Mouse (Mus musculus) inflammation-experienced regulatory T-cells, adult 6 months (primary cell): ENCODE results near the gene Tmem210. TPM values are rescaled to one million over a fixed set of nuclear protein-coding genes. Genes with fewer than 3 reads are reported as not detected.

Experiments
- ATAC-seq: one replicate; pipeline ENCODE4 v1.8.0; 2017
- polyA plus RNA-seq, 3 experiments: library from polyadenylated mRNA; unstranded; fragments of 100-300 nt; shearing (Covaris generic); gene quantifications; one replicate each; pipeline ENCODE4 v1.2.1; 2017

Gene Tmem210
- polyA plus RNA-seq, 3 experiments from 2014 or later = not detected

DNA sequence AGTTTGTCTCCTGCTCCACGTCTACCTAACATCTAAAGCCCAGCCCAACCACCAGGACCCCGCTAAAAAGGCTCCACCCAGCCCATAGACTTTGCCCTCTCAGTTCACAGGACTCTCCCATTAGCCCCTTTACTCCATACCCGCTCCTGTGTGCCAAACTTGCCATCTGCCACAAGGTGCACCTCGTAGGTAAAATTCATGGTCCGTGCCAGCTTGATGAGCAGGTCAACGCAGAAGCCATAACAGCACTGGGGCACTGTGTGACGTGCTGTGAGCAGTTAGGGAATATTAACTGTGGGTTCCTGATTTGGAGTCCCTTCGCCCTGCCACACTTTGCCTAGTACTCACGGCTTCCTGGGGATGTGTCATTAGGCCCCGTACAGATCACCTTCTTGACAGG is 10.1 kb downstream of the Tmem210 start:
- no peak for ATAC-seq

DNA sequence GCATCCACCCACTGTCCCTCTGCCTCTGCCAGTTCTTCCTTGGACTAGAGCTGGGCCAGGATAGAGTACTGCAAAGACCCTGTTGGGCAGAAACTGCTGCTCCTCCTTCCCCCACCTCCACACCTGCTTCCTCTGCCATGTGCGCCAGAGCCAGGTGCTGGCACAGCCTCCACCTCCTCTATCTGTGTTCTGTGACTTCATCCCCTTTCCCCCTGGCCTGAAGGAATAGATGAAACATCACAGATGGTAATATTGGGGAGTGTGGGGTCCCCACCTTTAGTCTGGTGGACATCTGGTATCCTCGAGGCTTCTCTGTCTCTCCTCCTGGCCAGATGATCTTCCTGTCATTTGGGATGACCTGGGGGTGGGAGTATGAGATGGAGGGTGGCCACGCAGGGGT is 15.5 kb downstream of the Tmem210 start:
- no peak for ATAC-seq

DNA sequence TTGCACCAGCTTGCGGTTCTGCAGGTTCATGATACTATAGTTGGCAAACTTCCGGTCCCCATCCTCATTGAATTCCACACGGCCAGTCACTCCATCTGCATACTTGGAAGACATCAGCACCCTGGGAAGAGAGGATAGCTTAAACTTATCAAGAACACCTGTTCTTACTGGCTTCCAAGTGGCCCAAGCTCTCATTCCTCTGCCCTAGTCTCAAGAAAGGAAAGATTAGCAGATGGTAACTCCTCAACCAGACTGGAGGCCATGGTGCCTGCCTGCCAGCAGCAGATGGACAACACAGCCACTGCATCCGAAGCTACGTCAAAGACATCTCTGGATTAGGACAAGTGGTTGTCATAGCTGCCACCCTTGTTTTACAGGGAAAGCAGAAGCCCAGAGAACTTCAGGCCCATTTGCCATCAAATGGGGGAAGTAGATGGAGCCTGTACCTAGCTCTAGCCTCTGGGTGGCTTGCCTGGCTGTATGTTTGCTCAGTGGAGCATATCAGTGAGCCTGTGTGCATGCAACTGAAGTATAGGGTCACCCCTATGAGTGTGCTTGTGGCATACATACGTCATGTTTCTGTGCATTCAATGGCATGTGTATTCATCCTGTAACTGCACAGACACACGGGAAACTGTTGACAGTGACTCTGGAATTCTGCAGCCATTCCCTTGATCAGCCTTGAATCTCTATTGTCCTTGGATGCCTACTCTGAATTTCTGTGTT is 16.1 kb downstream of the Tmem210 start:
- no peak for ATAC-seq

DNA sequence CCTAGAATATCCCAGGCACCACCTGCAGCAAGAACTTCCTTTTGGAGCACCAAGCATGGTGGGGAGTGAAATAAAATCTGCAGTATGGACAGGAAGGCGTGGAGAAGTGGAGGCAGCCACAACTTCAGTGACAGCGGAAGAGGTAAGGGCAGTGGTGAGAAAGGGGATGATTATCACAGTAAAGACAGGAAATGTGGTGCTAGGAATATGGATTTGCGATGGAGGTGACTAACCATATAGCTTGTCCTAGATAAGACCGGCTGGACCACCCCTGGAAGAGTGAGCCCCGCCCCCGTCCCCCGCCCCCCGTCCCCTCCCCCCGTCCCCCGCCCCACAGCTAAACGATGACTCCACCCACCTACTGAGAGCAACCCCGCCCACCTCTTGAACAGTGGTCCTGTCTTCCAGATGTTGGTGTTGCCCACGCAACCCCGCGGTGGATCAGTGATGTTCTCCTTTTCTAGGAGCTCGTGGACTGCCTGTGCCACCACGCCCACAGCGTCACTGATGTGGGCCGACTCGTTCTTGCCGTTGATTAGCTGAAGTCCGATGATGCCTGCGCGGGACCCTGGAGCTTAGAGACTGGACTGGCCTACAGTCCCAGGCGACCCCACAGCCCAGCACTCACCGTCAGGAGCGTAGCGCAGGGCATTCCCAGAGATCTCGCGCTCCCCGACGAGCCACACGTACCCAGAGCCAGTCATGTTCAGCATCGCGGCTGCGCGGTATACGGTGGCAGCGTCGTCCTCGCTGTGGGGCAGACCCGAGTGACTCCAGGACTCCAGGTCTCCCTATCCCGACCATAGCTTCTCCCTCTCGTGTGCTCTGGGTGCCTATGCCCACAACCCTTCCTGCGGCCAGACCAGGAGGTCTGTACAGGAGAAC is 17.0 kb downstream of the Tmem210 start:
- peak; percentile 71 for ATAC-seq

DNA sequence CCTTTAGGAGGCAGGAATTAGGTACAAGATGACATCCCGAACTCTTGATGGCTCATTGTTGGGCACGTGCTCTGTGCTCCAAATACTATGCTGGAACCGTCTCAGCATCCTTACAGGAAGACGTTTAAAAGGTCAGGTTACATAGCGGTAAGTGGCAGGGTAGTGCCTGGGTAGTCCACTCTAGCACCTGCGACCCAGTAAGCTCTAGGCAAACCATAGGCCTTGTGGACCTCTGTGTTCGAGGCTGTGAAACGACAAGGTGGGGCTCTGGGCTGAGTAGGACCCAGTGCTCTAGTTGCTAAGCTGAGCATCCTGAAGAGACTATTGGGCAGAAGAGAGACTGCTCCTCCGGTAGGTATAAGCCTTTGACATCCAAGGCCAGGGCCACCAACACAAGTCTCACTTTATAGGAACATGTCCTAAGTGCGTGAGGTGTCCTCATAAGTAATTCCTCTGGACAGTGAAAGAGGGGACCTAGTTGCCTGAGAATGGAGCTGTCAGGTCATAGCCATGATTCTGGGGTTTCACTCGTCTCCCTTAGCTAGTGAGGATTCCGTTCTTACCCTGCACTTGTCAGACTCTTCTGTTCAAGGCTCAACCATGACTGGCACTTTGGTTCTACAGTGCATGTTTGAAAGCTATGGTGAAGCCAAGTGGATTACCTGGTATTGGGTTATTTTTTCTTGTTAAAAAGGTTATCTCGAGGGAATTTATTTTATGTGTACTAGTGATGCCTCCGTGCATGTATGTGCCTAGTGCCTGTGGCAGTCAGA is 17.8 kb downstream of the Tmem210 start:
- ATAC-seq = no peak

DNA sequence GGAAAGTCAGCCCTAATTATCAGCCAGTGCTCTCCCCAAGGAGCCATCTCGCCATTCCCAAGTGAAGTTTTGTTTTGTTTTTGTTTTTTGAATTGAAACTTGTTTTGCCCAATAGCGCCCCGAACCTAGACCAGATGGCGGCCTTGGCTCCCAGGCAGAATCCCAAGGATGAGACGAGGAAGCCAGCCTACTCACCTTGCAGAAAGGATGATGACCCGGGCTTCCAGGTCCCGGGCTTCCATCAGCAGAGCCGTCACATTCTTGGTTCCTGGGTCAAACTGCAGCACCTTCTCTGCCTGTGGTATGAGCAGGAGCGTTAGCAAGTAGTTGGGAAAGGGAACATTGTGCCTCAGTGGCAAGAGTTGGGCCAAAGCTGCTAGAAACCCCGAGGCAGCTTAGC is 22.2 kb downstream of the Tmem210 start:
- no peak for ATAC-seq

DNA sequence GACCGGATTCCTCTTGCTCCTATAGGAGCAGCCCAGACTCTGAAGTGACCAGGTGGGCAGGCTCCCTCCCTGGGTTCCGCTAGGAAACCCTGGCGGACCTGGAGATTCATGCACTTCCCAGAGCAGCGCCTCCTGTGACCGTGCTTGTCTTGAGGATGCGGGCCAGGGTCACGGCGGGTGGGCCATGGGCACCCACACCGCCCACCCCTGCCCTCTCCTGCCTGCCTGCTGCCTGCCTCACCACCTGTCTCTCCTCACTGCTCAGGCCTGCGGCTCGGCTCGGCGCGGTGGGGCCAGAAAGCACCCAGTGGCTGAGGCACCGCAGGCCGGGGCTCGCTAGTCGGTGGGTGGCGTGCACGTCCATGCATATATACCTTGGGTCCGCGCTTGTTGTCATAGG is 23.0 kb downstream of the Tmem210 start:
- no peak for ATAC-seq

DNA sequence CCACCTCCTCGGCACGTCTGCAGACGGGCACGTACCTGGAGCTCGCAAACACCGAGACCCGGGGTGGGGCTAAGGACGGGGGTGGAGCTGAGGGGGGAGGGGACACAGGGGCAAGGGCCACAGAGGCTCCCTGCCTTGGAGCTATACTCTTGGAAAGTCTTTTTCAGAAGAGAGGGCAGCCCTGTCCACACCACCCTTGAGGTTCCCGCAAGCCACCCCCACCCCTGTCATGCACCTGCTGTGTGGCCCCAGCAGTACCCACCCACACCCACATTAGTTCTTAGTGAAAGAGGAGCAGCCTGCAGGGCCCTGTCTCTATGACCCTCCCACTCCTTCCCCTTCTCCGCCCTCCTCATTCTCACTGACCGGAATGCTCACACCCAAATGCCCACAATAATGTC is 23.5 kb downstream of the Tmem210 start:
- no peak for ATAC-seq

DNA sequence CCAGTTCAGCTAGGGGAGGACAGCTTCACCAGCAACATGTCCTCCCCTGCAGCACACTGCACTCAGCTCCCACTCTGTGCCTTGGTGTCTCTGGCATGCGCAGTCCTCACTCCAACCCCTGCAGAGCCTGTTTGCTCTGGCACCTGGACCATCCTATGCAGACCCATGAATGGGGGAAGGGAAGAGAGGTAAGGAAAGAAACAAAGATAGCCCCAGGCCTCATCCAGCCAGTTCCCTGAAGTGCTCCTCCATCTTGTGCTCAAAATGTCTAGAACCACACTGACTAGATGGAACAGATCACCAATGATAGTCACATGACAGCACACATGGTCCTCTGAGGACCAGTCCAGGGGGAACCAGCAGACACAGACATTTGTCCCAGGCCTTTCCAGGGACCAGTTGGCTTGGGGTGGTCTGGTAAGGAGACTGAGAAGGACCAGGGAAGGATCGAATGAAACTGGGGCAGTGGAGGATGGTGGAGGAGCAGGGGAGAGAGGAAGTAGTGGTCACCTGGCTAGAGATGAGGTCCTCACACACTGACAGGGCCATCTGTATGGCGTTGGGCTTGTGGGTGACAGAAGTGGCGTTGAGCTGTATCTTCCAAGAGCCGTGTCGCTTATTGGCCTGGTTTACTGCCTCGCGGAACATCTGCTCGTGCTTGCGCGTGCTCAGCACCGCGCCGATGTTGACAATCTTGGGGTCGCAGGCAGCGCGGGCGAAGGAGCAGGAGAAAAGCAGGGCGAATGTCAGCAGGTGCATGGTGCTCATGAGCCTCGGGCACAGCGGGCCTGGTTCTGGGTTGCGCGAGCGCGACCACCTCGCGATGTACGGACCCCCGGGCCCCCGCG is 30.4 kb downstream of the Tmem210 start:
- ATAC-seq = no peak

DNA sequence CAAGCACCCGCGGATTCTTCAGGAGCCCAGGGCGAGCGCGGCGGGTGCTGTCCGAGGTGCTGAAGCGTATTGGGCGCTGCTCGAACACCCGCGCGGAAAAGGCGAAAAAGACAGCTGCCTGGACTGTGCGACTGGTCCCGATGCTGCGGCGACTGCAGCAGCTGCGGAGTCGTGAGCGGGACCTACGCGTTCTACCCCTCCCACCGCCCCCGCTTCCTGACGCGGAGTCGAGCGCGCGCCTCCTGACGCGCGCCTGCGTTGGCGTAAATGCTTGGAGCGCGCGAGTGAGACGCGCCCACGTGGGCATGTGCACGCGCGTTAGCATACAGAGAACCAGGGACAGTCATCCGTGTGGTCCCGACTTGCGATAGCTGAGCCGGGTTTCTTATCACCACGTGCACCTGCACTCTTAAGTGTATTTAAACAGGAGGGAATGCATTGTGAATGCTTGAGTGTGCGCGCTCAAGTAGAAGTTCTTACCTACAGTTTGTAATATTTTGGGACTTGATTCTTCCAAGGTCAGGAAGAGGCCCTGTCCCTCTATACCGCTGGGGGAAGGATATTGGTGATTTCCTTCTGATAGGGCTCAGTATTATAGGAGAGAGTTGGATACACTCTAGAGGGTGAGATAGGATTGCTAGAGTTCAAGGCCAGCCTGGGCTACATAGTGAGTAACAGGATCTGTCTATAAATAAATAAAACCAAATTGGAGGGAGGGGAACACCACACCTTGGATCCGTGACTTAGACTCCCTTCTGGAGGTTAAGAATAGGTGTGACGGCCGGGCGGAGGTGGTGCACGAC is 31.2 kb downstream of the Tmem210 start, which contains the start of gene Grin1:
Gene Grin1, minus strand, starts transcription at position 217 of the 803 bp plus-strand sequence.
- peak; percentile 41 for ATAC-seq

DNA sequence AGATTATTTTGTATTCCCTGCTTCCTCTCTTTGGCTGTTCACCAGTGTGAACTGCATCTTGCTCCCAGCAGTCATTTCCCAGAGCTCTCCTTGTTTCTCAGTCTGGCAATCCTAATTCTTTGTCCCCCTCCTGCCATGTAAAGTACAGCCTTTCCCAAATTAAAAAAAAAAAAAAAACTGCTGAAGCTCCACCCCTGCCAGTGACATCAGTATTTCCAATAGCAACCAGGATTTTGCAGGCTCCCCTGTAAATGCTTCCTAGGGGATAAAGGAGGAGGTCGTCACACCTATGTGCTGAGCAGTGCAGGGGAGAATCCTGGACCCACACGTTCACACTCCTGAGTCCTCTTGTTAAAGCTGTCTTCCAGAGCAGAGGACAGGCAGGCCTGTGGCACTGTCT is 32.1 kb downstream of the Tmem210 start:
- no peak for ATAC-seq

DNA sequence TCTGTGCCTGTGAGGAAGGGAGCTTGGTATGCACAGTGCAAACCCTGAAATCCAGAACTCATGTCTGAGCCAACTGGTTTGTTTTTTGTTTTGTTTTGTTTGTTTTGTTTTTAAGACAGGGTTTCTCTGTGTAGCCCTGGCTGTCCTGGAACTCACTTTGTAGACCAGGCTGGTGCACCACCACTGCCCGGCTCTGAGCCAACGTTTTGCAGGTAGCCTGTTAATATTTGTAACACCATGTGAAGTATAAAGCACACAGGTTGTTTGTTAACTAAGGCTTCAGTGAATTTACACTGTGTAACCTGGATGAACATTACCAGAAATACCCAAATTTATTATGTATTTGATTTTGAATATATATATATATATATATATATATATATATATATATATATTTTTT is 38.1 kb downstream of the Tmem210 start:
- no peak for ATAC-seq

DNA sequence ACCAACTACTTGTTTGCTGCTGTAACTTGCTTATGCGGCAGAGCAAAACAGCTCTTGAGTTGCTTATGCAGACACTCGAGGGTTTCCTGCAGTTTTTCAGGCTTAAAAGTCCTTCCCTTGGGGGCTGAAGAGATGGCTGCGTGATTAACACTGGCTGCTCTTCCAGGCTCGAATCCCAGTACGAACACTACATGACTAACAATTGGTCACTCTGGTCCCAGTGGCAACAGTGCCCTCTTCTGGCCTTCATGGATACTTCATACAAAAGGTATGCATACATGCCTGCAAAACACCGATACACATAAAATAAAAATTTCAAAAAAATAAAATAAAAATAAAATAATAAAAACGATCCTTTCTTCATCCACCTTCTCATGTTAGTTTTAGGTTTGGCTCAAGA is 40.5 kb downstream of the Tmem210 start:
- no peak for ATAC-seq

DNA sequence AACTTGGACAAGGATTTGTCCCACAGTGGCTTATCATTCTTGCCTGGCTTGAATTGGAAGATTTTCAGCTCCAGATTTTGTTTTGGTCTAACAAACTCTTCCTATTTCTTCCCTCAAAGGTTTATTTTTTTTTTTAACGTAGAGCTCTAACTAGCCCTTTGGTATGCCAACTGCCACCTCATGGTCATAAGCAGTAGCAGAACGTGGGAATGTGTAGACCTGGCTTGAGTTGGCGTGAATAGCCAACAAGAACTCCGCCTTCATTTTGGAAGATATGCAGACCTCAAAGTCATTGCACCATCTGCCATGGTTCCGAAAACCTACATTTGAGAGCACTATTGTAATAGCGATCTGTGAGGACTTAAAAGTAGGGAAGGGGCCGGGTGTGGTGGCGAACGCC is 43.5 kb downstream of the Tmem210 start:
- no peak for ATAC-seq

DNA sequence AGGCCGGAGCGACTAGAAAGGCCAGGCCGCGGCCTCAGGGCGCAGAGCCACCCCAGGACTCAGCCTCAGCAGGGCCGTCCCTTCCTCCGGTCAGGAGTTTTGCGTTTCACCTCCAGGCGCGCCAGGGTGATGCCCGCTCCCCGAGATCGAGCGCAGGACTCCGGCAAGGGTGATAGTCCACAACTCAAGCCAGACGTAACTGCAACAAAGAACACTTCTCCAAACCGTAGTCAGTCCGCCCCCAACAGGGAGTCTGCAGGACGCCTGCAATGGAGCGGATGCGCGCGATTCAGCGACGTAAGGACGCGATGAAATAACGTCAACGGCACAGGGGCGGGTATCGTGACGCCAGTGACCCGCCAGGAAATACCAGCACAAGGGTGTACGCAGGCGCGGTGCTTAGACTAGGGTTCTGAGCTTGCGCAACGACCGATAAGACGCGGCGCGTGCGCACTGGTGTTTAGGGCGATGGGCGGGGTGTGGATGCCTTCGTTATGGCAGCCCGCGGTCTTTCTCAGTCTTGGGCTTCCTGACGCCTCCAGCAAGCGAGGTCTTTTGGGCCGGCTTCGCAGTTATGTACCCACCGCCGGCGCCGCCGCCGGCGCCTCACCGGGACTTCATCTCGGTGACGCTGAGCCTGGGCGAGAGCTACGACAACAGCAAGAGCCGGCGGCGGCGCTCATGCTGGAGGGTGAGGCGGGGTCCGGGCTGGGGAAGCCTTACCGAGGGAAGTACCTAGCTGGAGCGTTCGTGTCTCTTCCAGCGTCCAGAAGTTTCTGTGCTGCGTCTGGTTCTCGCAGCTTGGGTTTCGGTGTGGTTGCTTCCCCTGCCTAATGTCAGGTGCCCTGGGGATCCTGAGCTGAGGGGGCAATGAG is 44.6 kb downstream of the Tmem210 start, which contains the start of gene Man1b1:
Gene Man1b1, plus strand, starts transcription at position 53 of the 875 bp plus-strand sequence.
- ATAC-seq = peak; percentile 99

DNA sequence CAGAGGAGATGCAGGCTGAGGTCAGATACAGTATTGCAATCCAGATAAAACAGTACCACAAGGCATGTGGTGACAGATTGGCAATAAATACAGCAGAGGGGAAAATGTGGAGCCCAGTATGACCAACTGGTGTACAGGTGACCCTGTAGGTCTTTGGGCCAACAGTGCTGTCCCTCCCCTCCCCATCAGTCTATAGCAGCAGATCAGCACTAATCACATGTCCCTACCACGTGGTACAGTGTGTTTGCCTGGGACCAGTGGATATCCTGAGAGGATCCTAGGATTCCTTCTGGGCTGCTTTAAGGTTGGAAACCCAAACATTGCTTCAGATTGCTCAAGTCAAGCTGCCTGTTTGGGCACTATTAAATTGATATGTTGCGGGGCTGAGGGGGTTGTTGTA is 45.6 kb downstream of the Tmem210 start:
- ATAC-seq = no peak

DNA sequence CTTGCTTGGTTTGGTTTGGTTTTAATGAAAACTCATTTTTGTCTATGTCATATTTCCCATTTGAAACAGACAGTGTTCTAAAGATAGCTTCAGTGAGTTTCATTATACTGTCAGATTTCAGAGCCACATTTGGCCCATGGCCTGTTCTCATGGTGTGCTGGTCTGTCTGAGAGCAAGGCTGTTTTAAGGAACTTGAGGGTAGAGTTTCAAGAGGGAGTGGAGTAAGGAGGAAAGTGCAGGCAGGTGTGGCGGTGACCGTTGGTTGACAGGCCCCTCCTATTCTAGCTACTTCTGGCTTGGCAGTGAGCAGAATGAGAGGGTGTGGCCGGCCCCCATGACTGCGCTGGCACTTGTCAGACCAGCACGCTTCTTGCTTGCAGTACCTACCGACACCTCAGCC is 50.4 kb downstream of the Tmem210 start:
- no peak for ATAC-seq
